Mouse (Mus musculus): ENCODE measurements around the gene Ugt1a1.
A peak's percentile ranks its signal among the peaks of the same experiment; 100 is the strongest.

The Ugt1a1 gene

DNA sequence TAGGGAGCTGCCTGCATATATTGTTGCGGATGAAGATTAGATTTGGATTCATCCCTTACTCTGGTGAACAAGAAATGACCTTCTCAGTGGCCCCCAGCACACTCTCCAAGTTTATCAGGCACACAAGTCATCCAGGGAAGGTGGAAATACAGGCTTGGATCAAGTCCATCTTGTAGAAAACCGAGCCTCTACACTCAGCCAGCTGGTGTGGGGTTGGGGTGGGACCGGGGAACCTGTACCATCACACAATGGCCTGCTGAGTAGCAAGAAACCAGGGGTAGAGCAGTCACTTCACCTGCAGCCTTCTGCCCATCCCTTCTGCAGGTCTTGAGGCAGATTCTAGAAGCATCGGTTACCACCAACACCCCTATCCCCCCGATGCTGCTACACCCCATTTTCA lies 22.9 kb downstream of the Ugt1a1 start:
- DNase-seq (ENCODE audit: low spot score): no peak

DNA sequence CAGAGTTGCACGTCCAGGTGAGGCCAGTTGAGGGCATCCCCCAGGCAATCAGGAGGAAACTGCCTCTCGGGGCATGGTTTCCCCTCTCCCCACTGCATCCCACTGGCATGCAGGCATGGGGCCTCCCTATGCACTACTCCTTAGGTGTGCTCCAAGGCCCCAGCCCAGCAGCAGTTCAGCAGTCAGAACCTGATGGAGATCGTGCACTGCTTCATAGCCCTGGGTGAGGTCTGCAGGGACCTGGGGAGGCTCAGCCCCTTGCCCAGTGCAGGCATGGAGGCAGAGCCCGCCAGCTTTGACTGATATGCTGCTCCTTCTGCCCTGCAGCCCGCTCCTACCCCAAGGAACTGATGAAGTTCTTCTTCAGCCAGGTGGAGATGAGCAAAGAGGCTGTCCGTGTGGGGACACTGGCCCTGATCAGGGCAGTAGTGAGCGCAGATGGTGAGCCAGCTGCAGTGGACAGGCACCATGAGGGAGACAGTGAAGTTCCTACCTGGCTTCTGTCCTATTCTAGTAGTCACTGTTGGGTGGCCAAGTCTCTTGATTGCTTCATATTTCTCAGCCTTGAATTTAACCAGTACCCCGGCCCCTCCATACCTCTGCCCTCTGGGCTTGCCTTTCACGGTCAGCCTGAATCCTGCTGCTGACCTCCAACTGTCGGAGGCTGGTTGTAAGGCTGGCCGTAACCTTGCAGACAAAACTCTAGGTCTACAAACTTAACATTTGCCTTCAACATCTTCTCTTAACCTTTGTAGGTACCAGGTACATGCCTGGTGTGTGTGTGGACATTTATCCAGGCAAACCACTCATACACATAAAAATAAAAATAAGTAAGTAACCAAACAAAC lies 23.5 kb downstream of the Ugt1a1 start:
- DNase-seq (ENCODE audit: low spot score): no peak

DNA sequence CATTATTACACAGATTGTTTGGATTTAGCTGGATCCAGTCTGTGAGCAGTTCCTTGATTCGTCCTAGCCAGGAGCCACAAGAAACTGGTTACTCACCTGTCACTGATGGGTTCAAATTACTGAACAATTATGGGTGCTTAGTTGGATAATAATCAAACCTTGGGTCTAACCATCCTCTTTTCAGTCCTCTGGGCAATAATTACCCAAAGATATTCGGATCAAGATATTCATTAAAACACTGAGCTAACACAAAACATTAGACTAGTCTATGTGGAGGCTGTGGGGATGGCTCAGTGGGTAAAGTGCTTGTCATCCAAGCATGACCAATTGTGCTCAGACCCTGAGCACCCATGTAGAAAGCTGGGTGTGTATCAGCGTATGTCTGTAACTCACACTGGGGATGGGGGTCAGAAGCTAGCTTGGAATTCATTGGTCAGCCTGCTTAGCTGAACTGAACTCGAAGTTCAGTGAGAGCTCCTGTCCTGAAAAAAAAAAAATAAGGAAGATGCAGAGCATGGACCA lies 24.2 kb downstream of the Ugt1a1 start:
- no peak for DNase-seq (ENCODE audit: low spot score)

DNA sequence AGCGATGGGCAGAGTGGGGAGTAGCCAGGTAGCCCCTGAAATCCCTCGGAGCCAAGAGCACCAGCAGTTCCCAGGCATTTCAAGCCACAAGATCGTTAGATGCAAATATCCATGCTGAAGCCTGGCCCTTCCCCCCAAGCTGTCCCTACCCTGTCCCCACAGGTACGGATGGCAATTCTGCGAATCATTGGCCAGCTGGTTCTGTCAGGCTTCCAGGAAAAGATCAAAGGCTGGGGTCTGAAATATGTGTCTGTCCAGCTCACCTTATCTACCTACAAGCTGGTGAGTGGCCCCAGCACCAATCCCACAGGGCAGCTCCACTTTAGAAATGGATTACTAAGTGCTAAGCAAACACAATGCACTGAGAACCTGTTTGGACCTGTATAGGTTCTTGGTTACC lies 25.6 kb downstream of the Ugt1a1 start:
- no peak for DNase-seq (ENCODE audit: low spot score)

DNA sequence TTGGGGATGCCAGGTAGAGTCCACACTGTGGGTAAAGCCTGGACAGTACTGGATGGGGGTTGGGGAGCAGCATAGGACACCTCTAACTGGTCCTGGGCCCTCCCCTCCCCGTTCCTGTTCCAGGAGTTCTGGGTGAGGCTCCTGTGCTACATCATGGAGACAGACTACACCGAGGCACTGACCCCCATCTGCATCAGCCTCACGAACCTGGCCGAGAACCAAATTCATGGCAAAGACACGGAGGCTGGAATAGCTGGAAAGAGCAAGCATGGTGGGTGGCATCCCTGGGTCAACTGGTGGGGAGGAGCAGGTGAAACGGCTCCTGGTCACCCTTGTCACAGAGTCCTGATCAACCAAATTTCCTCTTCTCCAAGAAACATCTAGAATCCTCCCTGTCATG lies 27.0 kb downstream of the Ugt1a1 start:
- no peak for DNase-seq (ENCODE audit: low spot score)

DNA sequence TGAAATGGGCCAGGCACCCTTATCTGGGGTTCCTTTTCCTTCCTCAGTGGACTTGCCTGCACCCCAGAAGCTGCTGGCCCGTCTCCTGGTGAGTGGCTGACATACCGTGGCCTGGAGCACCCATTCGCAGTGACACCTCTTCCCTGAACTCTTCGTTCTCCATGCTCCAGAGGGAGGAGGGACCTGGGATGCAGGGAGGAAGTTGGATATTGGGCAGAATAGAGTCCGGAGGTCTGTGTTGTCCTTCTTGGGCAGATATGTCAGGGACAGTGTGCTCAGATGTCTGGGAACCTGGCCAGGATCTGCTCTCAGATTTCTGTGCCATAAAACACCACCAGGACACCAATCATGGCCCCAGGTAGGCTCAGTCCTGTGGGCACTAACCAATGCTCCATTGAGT lies 28.3 kb downstream of the Ugt1a1 start:
- DNase-seq (ENCODE audit: low spot score): no peak

DNA sequence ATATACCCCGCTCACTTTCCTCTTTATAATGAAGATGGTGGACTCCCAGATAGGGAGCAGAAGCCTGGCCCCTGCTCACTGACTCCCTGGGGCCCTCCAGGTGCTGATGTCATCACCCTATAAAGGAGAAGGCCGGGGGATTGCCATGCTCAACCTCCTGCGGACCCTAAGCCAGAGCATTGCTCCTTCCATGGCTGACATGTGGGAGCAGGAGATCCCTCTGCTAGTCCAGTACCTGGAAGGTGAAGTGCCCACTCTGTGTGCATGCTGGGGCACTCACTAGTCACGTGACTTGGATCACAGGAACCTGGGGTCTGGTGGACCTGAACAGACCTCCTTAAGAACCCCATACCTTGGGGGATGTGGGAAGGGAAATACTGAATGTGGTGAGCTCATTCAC lies 28.8 kb downstream of the Ugt1a1 start:
- no peak for DNase-seq (ENCODE audit: low spot score)

DNA sequence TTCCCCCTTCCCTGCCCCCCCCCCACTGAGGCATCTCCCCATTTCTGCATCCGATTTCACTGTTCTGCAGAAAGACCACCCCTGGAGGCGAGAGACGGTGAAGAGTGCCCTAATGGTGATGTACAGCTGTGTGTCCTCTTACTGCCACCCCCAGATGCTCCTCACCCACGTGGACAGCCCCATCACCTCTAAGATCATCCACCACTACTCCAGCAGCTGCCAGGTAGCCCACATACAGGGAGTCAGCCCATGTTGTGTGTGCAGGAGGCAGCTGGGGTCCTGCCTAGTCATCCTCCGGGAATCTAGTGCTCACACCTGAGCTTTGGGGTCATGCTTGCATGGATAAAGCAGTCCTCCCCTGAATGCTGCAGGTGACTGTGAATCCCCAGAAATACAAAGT lies 32.1 kb downstream of the Ugt1a1 start:
- no peak for DNase-seq (ENCODE audit: low spot score)

DNA sequence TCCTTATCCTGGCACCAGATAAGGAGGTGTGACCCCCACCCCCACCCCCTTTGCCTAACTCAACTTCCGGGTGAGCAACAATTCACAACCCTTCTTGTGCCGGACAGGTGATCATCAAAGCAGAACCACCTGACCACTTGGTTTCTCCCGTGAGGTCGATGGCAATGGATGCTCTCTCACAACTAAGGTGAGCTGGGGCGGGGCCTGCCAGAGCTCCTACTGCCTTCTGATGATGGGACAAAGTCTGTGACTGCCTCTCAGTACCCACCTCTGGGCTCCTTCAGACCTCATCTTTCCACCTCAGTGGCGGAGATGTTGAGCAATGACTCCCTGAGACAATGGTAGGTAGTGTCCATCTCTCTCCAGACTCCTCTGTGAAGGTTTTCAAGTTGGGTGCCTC lies 34.1 kb downstream of the Ugt1a1 start:
- no peak for DNase-seq (ENCODE audit: low spot score)

DNA sequence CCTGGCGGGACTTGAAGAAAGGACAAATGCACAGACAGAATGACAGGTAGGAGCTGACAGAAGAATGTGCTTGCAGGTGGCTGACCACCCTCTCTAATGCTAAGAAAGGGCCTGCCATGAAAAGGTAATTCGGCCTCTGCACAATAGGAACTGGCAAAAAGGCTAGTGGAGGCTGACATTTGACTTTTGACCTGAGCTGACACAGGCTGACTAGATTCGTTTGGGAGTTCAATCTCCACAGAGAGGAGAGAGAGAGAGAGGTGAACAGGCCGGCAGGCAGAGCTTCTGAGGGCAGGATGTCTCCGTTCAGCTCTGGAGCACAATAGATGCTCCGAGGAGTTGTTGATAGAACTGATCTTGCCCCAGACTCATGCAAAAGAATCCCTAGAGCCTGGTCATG lies 34.6 kb downstream of the Ugt1a1 start:
- no peak for DNase-seq (ENCODE audit: low spot score)

DNA sequence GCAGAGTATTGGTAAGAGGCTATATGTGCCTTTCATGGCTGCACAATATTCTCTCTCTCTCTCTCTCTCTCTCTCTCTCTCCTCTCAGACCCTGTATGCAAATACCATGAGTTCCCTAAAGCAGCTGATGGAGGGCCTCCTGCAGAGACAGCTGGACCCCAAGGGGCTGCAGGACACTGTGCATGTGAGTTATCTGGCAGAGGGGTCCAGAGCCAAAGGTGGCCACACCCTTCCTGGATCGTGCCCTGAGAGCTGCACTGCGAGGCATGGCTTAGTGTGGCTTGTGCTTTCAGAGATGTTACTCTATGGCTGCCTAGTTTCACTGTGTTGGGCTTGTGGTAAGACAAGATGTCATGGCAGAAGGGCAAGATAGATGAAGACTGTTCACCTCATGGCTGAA lies 35.9 kb downstream of the Ugt1a1 start:
- no peak for DNase-seq (ENCODE audit: low spot score)

DNA sequence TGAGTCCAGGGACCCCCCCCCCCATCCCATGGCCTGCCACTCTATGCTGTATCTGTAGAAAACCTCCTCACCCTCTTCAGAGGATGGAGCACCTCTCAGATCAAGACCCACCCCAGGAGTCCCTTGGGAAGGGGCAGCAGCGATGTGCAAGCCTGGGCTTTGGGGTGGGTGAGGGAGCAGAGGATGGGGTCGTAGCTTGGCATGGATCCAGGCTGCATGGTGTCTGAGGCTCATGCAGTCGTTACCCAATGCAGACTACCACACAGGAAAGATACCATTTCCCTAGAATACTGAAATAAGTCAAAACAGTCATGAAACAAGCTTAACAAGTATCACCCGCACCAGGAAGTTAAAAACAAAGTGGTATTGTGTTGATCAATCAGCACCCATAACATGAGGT lies 36.9 kb downstream of the Ugt1a1 start:
- DNase-seq (ENCODE audit: low spot score): no peak

DNA sequence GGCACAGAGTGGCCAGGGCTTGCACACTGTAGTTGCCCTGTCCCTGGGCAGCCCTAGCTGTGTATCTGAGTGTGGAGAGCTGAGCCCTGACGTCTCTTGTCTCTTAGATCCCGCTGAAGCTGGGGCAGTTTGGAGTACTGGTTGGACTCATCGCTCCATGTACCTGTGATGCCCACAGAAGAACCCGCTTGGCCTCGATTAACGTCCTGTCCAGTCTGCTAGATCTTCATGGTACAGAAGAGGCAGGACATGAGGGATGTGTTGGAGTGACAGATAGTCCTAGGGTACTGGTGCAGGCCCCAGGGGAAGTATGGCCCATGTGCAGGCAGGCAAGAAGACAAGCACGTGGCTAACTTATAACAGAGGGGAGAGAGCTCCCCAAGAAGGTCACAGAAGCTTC lies 37.8 kb downstream of the Ugt1a1 start:
- no peak for DNase-seq (ENCODE audit: low spot score)

DNA sequence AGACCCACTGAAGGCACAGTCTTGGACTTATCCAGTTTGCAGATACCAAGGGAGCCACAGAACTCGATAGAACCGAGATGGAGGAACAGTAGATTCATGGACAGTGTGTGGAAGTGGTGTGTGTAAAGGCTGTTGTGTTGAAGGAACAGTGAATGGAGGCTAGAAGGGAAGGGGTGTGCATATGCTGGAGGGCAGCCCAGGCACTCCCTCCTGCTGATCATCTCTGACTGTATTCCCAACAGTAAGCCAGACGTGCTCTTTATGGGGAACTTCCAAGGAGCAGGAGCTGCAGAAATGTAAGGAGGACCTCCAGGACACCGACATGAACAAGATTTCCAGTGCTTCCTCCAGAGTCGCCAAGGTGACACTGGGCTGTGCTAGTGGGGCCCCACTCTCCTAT lies 38.3 kb downstream of the Ugt1a1 start:
- no peak for DNase-seq (ENCODE audit: low spot score)

DNA sequence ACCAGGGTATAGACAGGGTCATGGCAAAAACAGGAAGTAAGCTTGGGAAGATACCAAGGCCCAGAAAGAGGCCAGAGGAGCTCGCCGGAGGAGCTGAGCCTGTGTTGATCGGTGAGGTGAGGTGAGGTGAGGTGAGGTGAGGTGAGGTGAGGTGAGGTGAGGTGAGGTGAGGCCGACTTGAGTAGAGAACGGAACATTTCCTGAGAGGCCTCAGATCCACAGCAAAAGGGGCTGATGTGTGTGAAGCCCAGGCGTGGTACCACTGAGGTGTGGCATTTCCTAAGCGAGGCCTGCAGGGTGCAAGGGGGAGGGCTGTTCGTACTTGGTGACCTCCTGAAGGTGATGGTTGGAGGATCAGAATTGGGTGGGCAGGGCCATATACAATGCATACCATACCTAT lies 41.3 kb downstream of the Ugt1a1 start:
- DNase-seq (ENCODE audit: low spot score): no peak

DNA sequence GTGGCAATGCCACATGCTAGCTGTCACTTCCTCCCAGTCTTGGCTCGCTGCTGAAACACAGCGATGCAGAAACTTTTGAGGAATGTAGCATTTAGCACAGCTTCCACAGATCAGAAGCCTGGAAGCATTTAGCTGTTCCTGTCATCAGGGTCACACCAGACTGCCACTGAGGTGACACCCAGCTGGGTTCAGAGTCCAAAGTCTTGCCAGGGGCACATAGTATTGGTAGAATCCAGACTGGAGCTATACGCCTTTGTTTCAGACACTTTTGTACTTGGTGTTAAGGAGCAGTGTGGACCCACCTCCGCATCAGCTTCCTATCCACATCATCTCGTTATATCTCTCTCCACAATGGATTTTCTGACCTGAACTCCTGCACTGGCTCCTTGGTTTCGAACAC lies 41.8 kb downstream of the Ugt1a1 start:
- DNase-seq (ENCODE audit: low spot score): no peak

DNA sequence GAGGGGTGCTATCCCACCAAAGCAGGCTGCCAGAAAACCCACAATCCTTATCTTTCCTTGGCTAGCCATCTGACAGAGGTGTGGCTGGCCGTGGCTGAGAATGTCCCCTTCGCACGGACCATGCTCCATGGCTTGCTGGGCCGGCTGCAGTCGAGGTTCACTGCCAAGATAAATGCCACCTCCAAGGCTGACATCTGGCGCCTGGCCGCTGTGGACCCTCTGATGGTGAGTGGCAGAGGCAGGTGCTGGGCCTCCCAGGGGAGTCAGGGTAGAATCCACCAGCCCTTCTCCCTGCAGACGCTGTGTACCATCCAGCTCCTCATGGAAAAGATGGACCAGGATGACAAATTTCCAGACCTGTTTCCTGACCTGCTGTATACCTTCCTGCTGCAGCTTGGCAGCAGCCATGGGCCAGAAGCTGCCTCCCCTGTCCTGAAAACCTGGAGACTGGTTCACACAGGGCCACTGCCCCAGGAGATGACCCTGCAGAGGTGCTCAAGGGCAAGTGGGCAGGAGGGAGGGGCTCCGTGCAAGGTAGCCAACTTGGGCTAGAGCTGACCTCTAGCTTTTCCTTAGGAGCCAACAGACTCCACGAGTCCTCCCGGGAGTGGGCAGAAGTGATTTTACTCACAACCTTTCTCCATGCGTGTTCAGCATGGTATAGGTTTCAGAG lies 43.2 kb downstream of the Ugt1a1 start:
- no peak for DNase-seq (ENCODE audit: low spot score)

DNA sequence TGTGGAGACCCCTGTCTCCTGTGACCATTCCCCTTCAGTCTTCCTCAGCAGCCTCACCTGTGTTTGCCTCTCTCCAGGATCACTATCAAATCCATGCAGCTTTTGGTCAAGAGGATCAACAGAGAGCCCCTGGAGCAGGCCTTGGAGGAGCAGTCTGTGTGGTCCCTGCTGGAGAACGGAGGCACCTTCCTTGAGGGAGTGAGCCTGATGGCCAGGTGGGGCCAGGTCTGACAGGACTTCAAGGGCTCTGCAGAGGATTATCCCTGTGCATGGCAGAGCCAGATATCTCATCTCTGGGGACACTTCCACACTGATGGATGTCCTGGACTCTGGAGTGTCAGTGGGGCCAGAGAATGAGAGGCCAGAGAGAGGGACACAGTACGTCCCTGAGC lies 43.7 kb downstream of the Ugt1a1 start:
- no peak for DNase-seq (ENCODE audit: low spot score)

DNA sequence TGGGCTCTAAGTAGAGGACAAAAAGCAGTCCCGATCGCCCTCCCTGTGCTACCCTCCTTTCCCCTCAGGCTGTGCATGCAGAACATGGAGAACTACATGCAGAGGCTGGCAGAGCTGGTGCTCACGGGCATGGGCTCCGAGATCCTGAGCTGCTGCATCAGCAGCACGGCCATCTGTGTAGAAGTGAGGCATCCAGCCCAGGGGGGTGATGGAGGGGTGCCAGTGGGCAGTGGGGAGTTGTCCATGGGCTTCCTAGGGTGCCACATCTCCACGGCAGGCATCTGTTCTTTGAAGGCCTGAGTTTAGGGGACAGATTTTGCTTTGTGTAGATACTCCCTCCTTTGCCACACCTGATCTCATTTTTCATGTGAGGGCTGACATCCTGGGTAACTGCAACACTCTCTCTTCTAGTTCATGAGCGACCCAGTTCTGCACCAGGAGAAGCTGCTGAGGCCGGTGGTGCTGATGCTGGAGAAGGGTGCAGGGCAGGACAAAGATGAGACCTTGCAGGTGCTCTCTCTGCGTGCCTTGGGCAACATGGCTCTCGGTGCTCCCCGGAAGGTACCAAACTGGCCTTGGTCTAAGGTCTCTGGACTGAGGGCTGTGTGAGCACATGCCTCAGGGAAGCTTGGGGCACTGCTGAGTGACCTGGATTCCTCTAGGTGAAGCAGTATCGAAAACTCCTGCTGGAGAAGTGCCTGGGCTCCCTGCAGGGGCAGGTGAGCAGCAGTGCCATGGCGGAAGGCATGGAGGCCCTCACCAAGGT lies 44.4 kb downstream of the Ugt1a1 start:
- DNase-seq (ENCODE audit: low spot score): no peak

DNA sequence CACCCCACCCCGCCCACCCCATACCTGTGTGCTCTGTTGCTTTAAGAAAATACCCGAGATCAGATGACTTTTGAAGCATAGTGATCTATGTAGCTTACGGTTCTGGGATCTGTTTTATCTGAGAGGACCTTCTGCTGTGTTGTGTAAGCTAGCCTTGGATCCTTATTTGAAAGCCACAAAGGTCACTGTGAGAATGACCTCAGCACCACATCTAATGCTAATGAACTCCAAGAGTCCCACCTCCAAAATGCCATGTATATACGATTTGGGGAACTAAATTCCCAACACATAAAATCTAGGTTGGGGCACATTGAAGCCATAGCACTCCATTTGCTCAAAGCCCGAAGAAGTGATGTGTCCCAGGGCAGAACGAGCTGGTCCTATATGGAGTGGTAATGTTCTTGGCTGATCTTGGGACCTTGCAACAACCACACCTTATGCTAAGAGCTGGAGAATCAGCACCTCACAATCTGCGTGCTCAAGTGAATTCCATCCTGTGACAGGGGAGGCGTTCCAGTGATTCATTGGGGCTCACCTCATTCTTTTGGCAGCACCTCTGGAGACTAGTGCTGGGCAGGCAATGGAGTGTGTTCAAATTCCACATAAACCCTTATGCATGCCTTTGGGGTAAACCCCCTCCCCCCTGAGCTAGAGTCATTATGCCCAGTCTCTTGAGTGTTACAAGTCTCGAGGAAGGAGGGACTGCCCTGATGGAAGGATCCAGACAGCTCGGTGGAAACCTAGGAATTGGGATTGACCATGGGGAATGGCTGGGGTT lies 45.3 kb downstream of the Ugt1a1 start:
- DNase-seq (ENCODE audit: low spot score): no peak

DNA sequence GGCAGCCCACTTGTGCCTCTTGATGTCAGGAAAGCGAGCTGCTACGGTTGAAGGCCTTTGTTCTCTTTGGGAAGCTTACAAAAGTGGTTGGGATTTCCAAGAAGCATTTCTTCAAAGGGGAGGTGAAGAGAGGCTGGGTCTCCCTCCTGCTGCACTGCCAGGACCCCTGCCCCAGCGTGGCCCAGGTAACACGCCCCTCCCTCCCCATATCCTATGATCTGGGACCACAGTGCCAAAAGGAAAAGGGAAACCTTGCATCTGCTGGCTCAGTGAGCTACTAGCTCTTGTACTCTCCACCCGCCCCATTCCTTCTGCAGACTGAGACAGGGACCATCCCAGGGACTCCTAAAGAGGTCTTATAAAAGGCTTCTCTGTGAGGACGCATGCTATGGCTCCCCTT lies 45.9 kb downstream of the Ugt1a1 start:
- no peak for DNase-seq (ENCODE audit: low spot score)

DNA sequence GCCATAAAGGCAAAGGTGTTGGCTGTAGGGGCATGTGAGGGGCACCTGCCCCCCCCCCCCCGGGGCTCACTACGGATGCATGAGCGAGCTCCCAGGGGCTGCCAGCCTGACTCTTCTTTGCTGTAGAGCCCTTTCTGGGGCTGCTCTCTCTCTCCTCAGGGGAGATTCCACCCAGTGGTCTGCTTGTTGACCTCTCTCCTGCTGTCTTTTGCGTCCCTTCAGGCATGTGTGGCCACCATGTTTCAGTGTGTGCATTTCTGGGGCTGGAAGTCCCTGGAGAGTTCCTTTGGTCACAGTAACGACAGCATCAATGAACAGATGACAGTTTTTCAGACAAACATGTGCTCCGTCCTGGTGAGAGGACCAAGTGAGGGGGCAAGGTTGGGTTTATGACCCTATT lies 46.6 kb downstream of the Ugt1a1 start:
- DNase-seq (ENCODE audit: low spot score): peak; percentile 30
